ENCODE assay signal across 8 mouse cellular contexts in the genomic region with DNA sequence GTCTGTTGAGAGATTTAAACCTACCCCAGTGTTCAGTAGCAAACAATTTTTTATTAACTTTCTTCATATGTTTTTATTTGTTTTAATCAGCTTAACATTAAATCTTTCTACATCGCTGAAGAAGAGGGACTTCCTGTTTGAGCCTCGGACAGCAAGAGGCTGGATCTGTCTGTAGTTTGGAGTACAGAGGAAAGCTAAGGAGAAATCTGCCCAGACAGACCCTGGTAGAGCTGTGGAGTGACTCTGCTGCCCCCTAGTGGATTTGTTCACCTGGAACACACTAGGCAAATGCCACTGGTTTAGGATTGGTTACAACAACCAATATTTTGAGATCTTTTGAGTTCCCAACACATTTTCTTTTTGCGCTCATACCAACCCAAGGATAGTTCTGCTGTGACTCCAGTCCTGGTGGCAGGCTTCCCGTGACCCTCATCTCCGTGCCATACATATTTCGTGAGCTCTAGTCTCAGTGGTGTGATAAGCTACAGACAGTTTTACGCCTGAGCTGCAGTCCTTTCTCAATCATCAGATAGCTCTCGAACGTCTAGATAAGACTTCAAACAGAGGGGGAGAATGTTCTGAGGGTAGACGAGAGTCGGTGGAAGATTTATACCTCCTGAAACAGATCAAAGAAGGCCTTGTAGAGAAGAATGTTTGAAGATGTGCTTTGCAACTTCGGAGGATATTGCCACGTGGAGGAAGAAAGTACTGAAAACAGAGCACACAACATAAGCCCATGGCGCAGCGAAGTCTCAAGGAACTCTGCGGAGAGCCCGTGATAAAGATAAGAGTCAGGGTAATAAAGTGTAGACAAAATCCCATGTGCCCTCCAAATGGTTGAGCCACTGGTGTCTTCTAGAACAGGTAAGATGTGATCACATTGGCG.
DNase-seq lines count a peak whose midpoint lies in the region; ATAC-seq and TF ChIP-seq lines count a peak whose summit lies in the region.

No protein-coding gene starts in this region.

- no peak for TF ChIP-seq POLR2A in ES-Bruce4 (IDR thresholded peaks at IDR 0.05; ENCODE audit: insufficient read depth, low read length)
- no peak for TF ChIP-seq POLR2A in testis, adult 2 months (IDR thresholded peaks at IDR 0.05; ENCODE audit: control insufficient read depth, low read depth, low read length)

- peak; percentile 73 for TF ChIP-seq CTCF in ES-Bruce4 (IDR thresholded peaks at IDR 0.05; ENCODE audit: low read depth, low read length)
- TF ChIP-seq CTCF in testis, adult 2 months (IDR thresholded peaks at IDR 0.05; ENCODE audit: control insufficient read depth, insufficient read depth, insufficient replicate concordance, low read depth, low read length): peak; percentile 37; the same call in 1 of the 2 replicates

- H3K4me2 ChIP-seq in forebrain, embryonic 14.5 days (ENCODE audit: low read length): no peak overlapping the region
- peak overlapping the region; percentile 22; the same call in 1 of the 2 replicates for H3K4me2 ChIP-seq in liver, embryonic 16.5 days (ENCODE audit: low read depth, low read length)
- H3K4me2 ChIP-seq in neural tube, embryonic 13.5 days: no peak overlapping the region

- H3K27ac ChIP-seq in ES-Bruce4 (ENCODE audit: insufficient read depth, low read length): no peak overlapping the region
- no peak overlapping the region for H3K27ac ChIP-seq in forebrain, embryonic 14.5 days (ENCODE audit: low read depth, low read length)
- H3K27ac ChIP-seq in liver, embryonic 16.5 days (ENCODE audit: low read length): no peak overlapping the region
- no peak overlapping the region for H3K27ac ChIP-seq in neural tube, embryonic 13.5 days (replicated peaks)
- H3K27ac ChIP-seq in testis, adult 2 months (ENCODE audit: control insufficient read depth, insufficient read depth, low read depth, low read length): no peak overlapping the region

- peak; percentile 91 for ATAC-seq in cerebellum, adult (ENCODE audit: insufficient number of reproducible peaks, low FRiP score, low TSS enrichment)
- ATAC-seq in forebrain, embryonic 14.5 days: peak; percentile 93
- ATAC-seq in liver, embryonic 16.5 days (ENCODE audit: low read depth): peak; percentile 69; the same call in 1 of the 2 replicates
- peak; percentile 89 for ATAC-seq in neural tube, embryonic 13.5 days (ENCODE audit: low read depth)

- TF ChIP-seq EP300 in ES-Bruce4 (IDR thresholded peaks at IDR 0.05; ENCODE audit: insufficient read depth, low read depth, low read length): no peak

- no peak overlapping the region for H3K9ac ChIP-seq in ES-Bruce4 (ENCODE audit: low read depth, poor library complexity, severe bottlenecking)
- H3K9ac ChIP-seq in forebrain, embryonic 14.5 days (ENCODE audit: low read length): no peak overlapping the region
- no peak overlapping the region for H3K9ac ChIP-seq in liver, embryonic 16.5 days (ENCODE audit: low read depth, low read length)
- H3K9ac ChIP-seq in neural tube, embryonic 13.5 days: no peak overlapping the region

- no peaks in the 10 kb centered on the region for H3K9me3 ChIP-seq in ES-Bruce4 (replicated peaks; ENCODE audit: control insufficient read depth, insufficient read depth, low read length, poor library complexity, severe bottlenecking)
- no peaks in the 10 kb centered on the region for H3K9me3 ChIP-seq in forebrain, embryonic 14.5 days (replicated peaks; ENCODE audit: control insufficient read depth, low read length)
- no peaks in the 10 kb centered on the region for H3K9me3 ChIP-seq in liver, embryonic 16.5 days (replicated peaks; ENCODE audit: control insufficient read depth, low read length)
- H3K9me3 ChIP-seq in neural tube, embryonic 13.5 days: no peaks in the 10 kb centered on the region

- no peaks in the 10 kb centered on the region for H3K27me3 ChIP-seq in ES-Bruce4 (ENCODE audit: control insufficient read depth, insufficient read depth, low read length, poor library complexity, severe bottlenecking)
- no peaks in the 10 kb centered on the region for H3K27me3 ChIP-seq in forebrain, embryonic 14.5 days (replicated peaks; ENCODE audit: control insufficient read depth, insufficient read depth, low read length)
- H3K27me3 ChIP-seq in liver, embryonic 16.5 days (ENCODE audit: control insufficient read depth, insufficient read depth, low read depth, low read length): no peaks in the 10 kb centered on the region
- no peaks in the 10 kb centered on the region for H3K27me3 ChIP-seq in neural tube, embryonic 13.5 days
- H3K27me3 ChIP-seq in testis, adult 2 months (ENCODE audit: control insufficient read depth, insufficient read depth, low read length): no peaks in the 10 kb centered on the region

- no peaks in the 10 kb centered on the region for H3K4me1 ChIP-seq in ES-Bruce4 (ENCODE audit: control insufficient read depth, insufficient read depth, low read length)
- no peaks in the 10 kb centered on the region for H3K4me1 ChIP-seq in forebrain, embryonic 14.5 days (ENCODE audit: control insufficient read depth, insufficient read depth, low read length)
- no peaks in the 10 kb centered on the region for H3K4me1 ChIP-seq in liver, embryonic 16.5 days (ENCODE audit: control insufficient read depth, low read depth, low read length)
- H3K4me1 ChIP-seq in neural tube, embryonic 13.5 days (replicated peaks): no peaks in the 10 kb centered on the region
- H3K4me1 ChIP-seq in testis, adult 2 months (ENCODE audit: control insufficient read depth, insufficient read depth, low read length): no peaks in the 10 kb centered on the region; the same call in 1 of the 2 replicates

- H3K4me3 ChIP-seq in ES-Bruce4 (ENCODE audit: low read depth, low read length): no peak overlapping the region
- no peak overlapping the region for H3K4me3 ChIP-seq in forebrain, embryonic 14.5 days (ENCODE audit: low read depth, low read length)
- H3K4me3 ChIP-seq in liver, embryonic 16.5 days (ENCODE audit: low read depth, low read length): no peak overlapping the region
- H3K4me3 ChIP-seq in neural tube, embryonic 13.5 days: no peak overlapping the region
- H3K4me3 ChIP-seq in testis, adult 2 months (ENCODE audit: control insufficient read depth, low read depth, low read length): no peak overlapping the region

- 56% methylated on average over 18 of the region's 18 CpGs for WGBS in forebrain, embryonic 14.5 days
- 12% methylated on average over 18 of the region's 18 CpGs for WGBS in large intestine, adult 2 months
- WGBS in liver, embryonic 16.5 days (ENCODE audit: insufficient replicate concordance): 14% methylated on average over 18 of the region's 18 CpGs
- WGBS in neural tube, embryonic 13.5 days: 49% methylated on average over 18 of the region's 18 CpGs

- intact Hi-C loops in heart, postnatal 14 days (cut with DNase I): loop anchor here (1.0 to 5.0 kb wide), 3 partner anchors 130 to 260 kb away; no protein-coding TSS in a partner anchor

- no peaks in the 10 kb centered on the region for H3K36me3 ChIP-seq in ES-Bruce4 (ENCODE audit: control insufficient read depth, insufficient read depth, low read length, poor library complexity, severe bottlenecking)
- H3K36me3 ChIP-seq in forebrain, embryonic 14.5 days (ENCODE audit: control insufficient read depth, insufficient read depth, low read length): no peaks in the 10 kb centered on the region
- H3K36me3 ChIP-seq in liver, embryonic 16.5 days (ENCODE audit: control insufficient read depth, insufficient read depth): no peaks in the 10 kb centered on the region
- no peaks in the 10 kb centered on the region for H3K36me3 ChIP-seq in neural tube, embryonic 13.5 days
- H3K36me3 ChIP-seq in testis, adult 2 months (ENCODE audit: control insufficient read depth, insufficient read depth, low read length): no peaks in the 10 kb centered on the region

- DNase-seq in forebrain, embryonic 14.5 days (ENCODE audit: low spot score): peak; percentile 91
- DNase-seq in heart, postnatal 14 days: peak; percentile 78 to 90
- DNase-seq in large intestine, adult 2 months (ENCODE audit: low read depth, low spot score): peak; percentile 43
